Mouse (Mus musculus): ENCODE data around the gene Ank3. TPM values are rescaled to one million over a fixed set of nuclear protein-coding genes. Genes with fewer than 3 reads are reported as not detected.

Gene Ank3
- polyA plus RNA-seq, 1 experiment, result 183 TPM

DNA sequence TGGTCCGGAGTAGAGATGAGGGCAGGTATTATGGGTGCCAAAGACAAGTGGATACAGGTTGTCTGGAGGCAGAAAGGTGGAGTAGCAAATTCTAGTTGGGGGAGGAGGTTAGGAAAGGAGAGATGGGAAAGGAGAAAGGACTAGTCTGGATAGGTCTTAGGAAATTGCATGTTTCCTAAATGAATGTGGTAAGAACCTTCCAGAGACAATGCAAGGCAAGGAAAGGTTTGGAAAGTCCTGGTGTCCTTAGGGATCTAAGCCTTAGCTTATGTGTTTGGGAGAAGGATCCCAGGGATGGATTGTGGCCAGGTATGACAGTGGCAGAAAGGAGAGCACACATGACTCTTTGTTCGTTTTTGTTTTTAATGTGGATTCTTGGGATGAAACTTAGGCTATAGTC lies 139.7 kb downstream of the Ank3 start:
- no peak for DNase-seq (ENCODE audit: low read depth)
- TF ChIP-seq CTCF (IDR thresholded peaks at IDR 0.05; ENCODE audit: borderline replicate concordance, extremely low read depth, insufficient read depth, insufficient read length), result no peak
- no peak for TF ChIP-seq POLR2A (IDR thresholded peaks at IDR 0.05; ENCODE audit: borderline replicate concordance, extremely low read depth, insufficient read depth, insufficient read length, poor library complexity, severe bottlenecking)

DNA sequence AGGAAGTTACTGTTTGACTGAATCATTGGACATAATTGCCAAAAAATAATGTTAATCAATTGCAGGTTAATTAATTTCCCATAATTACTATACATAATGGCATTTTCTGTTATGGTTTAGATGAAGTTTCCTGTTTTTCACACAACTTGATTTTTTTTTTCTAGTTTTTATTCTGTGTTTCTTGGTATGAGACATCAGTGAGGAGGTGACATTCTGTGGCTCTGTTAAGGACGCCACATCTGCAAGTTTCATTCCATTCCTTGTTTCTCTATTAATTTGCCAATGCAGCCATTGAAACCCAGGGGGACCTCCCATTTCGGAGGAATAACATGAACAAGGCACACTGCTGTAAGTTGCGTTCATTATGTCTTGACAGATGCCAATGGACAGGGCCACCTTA lies 143.9 kb downstream of the Ank3 start:
- DNase-seq (ENCODE audit: low read depth), result no peak
- TF ChIP-seq CTCF (IDR thresholded peaks at IDR 0.05; ENCODE audit: borderline replicate concordance, extremely low read depth, insufficient read depth, insufficient read length) (no peak), POLR2A (IDR thresholded peaks at IDR 0.05; ENCODE audit: borderline replicate concordance, extremely low read depth, insufficient read depth, insufficient read length, poor library complexity, severe bottlenecking) (no peak)

DNA sequence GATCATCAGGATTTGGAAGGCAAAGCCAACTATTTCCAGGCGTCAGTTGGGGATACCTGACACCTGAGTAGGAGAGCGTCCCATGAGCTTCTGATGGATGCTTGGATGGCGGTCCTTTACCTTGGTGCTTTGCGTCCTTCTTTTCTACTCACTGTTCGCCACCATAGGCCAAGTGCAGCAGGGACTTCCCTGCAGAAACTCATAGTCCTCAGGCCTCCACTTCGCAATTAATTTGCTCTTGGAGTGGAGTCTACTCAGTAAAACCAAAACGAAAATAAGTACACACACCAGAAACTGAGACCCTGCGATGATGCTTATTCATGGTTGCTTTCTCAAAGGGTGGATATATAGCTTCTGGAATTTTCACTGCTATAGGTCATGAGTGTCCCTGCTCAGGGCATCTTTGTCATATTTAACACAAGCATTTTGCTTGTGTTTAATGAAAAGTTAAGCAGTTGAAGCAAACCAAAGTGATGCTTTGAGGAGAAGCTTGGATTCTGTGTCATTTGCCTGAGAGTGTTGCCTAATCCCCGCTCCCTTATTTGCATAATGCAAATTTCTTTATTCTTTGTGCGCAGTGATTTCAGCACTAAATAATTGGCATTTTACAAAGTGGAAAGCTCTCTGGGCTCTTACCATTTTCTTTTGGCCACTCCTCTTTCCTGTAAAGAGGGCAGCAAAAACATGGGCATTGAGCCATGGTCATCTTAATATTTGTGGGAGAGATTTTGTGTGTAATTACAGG lies 145.5 kb downstream of the Ank3 start:
- DNase-seq (ENCODE audit: low read depth), result peak; percentile 65
- TF ChIP-seq POLR2A (IDR thresholded peaks at IDR 0.05; ENCODE audit: borderline replicate concordance, extremely low read depth, insufficient read depth, insufficient read length, poor library complexity, severe bottlenecking) (no peak), CTCF (IDR thresholded peaks at IDR 0.05; ENCODE audit: borderline replicate concordance, extremely low read depth, insufficient read depth, insufficient read length) (no peak)

DNA sequence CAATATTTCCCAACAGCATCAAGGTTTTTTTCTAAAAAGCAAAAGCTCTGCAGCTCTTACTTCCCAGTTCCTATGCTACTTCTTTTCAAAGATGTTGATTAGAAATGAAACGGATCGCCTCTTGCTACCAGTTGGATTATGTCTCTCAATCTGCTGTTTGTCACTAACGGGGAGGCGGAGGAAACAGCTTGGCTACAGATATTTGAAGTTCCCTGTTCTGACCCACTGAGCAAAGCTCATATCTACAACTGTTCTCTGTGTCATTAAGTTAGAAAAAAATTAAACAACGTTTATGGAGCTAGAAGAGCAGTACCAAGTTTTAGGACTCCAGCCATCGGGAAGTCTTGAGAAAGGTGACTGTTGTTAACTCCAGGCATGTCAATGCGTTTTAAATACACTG lies 146.1 kb downstream of the Ank3 start:
- DNase-seq (ENCODE audit: low read depth), result no peak
- TF ChIP-seq POLR2A (IDR thresholded peaks at IDR 0.05; ENCODE audit: borderline replicate concordance, extremely low read depth, insufficient read depth, insufficient read length, poor library complexity, severe bottlenecking), result no peak

DNA sequence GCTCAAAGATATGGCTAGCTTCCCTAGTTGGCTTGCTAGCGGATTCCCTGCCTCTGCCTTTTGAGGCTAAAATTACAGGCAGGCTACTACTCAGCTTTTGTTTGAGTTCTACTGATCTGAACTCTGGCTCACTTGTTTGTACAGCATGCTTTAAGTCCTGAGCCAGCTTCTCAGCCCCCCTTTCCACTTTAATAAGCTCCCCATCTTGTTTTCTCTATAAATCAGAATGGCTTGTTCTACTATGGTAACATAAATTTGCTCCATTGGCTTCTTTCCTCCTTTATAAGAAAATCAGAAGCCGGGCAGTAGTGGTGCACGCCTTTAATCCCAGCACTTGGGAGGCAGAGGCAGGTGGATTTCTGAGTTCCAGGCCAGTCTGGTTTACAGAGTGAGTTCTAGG lies 147.4 kb downstream of the Ank3 start:
- no peak for DNase-seq (ENCODE audit: low read depth)
- TF ChIP-seq CTCF (IDR thresholded peaks at IDR 0.05; ENCODE audit: borderline replicate concordance, extremely low read depth, insufficient read depth, insufficient read length), result no peak
- TF ChIP-seq POLR2A (IDR thresholded peaks at IDR 0.05; ENCODE audit: borderline replicate concordance, extremely low read depth, insufficient read depth, insufficient read length, poor library complexity, severe bottlenecking), result no peak

DNA sequence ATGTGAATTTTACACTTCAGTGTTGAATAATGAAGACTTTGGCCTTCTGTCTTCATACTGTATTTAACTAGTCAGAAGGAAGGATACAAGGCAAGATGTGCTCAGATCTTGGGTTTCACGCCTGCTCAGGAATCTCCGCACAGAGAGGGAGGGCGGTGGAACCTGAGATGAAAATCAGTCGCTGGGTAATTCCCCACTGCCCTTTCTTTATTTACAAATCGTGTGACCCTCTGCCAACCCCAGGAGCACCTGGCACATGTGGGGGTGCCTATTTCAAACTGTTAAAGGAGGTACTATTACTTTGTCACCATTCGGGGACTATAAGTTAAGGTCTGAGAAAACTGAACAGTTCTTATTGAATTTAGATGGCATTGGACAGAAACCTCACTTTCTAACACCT lies 148.1 kb downstream of the Ank3 start:
- TF ChIP-seq POLR2A (IDR thresholded peaks at IDR 0.05; ENCODE audit: borderline replicate concordance, extremely low read depth, insufficient read depth, insufficient read length, poor library complexity, severe bottlenecking) (no peak), CTCF (IDR thresholded peaks at IDR 0.05; ENCODE audit: borderline replicate concordance, extremely low read depth, insufficient read depth, insufficient read length) (no peak)
- DNase-seq (ENCODE audit: low read depth), result no peak

DNA sequence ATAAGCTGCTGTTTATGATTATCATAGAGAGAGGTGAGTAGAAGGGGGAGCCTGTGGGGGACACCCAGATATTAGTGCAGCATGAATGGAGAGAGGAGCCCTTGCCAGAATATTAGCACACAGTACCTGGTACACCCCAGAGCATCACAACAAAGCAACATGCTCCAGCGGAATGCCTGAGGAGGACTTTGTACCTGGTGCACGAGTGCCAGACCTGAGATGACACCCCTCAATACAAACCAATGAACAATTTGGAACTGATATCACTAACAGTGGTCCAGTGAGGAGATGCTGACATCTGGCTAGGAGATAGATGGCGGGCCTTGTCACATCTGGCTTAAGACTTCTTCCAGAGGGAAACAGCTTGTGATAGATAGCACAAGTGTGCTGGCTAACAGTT lies 150.2 kb downstream of the Ank3 start:
- TF ChIP-seq POLR2A (IDR thresholded peaks at IDR 0.05; ENCODE audit: borderline replicate concordance, extremely low read depth, insufficient read depth, insufficient read length, poor library complexity, severe bottlenecking) (no peak), CTCF (IDR thresholded peaks at IDR 0.05; ENCODE audit: borderline replicate concordance, extremely low read depth, insufficient read depth, insufficient read length) (no peak)
- DNase-seq (ENCODE audit: low read depth), result no peak

DNA sequence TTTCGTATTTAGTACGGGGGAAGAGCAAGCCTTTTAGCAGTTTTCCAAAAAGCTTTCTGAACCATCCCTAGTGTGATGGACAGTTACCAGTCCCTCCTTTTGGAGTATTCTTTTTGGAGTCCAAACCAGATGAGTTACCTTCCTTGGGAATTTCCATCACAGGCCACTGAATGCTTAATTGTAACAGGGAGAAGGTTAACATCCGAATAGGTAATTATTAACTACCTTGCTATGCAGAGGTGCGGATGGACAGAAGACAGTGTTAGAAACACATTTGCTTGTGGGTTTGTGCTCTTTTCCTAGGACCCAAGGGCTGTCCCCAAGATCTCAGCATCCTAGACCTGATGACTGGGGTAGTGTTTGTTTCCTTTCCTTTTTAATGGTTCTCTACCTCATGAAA lies 150.6 kb downstream of the Ank3 start:
- TF ChIP-seq POLR2A (IDR thresholded peaks at IDR 0.05; ENCODE audit: borderline replicate concordance, extremely low read depth, insufficient read depth, insufficient read length, poor library complexity, severe bottlenecking) (no peak), CTCF (IDR thresholded peaks at IDR 0.05; ENCODE audit: borderline replicate concordance, extremely low read depth, insufficient read depth, insufficient read length) (no peak)
- DNase-seq (ENCODE audit: low read depth), result no peak

DNA sequence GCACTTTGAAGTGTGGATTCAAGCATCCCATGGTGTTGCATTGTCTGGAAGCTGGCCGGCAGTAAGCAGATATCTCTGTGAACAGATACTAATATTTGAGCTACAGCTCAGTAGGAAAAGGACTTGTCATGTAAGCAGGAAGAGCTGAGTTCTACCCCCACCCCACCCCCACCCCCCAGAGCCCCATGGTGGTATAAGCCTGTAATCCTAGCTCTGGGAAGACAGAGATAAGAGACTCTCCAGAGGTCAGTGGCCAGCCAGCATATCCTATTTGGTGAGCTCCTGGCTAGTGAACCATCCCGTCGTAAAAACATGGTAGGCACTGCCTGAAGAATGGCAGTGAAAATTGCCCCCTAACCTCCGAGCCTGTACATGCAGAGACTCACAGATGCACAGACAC lies 152.3 kb downstream of the Ank3 start:
- TF ChIP-seq POLR2A (IDR thresholded peaks at IDR 0.05; ENCODE audit: borderline replicate concordance, extremely low read depth, insufficient read depth, insufficient read length, poor library complexity, severe bottlenecking) (no peak), CTCF (IDR thresholded peaks at IDR 0.05; ENCODE audit: borderline replicate concordance, extremely low read depth, insufficient read depth, insufficient read length) (no peak)
- DNase-seq (ENCODE audit: low read depth), result no peak

DNA sequence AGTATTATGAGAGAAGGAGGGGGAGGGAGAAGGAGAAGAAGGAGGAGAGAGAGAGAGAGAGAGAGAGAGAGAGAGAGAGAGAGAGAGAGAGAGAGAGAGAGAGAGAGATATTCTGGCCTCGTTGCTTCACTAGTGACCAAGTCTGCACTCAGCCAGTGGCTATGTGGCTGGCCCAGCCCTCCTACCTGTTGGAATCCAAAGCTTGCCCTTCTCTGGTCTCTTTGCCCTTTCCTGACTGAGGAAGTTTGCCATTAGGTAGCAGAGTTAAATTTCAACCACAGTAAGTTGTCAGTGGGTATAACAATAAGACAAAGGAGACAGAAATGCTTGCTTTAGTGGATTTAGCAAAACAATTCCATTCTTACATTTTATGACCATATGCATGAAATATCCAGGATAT lies 154.5 kb downstream of the Ank3 start:
- no peak for TF ChIP-seq POLR2A (IDR thresholded peaks at IDR 0.05; ENCODE audit: borderline replicate concordance, extremely low read depth, insufficient read depth, insufficient read length, poor library complexity, severe bottlenecking)
- TF ChIP-seq CTCF (IDR thresholded peaks at IDR 0.05; ENCODE audit: borderline replicate concordance, extremely low read depth, insufficient read depth, insufficient read length), result no peak

DNA sequence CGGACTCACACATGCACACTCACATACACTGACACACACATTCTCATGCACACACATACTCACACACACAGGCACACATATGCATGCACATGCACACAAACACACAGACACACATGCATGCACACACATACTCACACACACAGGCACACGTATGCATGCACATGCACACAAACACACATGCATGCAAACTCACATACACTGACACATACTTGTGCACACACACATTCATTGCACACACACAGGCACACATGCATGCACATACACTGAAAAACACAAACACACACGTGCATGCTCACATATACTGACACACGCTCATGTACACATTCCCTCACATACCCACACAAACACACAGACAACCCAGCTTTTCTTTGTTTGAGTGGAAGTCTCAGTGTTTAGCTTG lies 157.0 kb downstream of the Ank3 start:
- DNase-seq (ENCODE audit: low read depth), result no peak
- TF ChIP-seq CTCF (IDR thresholded peaks at IDR 0.05; ENCODE audit: borderline replicate concordance, extremely low read depth, insufficient read depth, insufficient read length) (no peak), POLR2A (IDR thresholded peaks at IDR 0.05; ENCODE audit: borderline replicate concordance, extremely low read depth, insufficient read depth, insufficient read length, poor library complexity, severe bottlenecking) (no peak)

More for the DNA sequence above, 154.5 kb downstream of the Ank3 start:
- no peak for DNase-seq (ENCODE audit: low read depth)

DNA sequence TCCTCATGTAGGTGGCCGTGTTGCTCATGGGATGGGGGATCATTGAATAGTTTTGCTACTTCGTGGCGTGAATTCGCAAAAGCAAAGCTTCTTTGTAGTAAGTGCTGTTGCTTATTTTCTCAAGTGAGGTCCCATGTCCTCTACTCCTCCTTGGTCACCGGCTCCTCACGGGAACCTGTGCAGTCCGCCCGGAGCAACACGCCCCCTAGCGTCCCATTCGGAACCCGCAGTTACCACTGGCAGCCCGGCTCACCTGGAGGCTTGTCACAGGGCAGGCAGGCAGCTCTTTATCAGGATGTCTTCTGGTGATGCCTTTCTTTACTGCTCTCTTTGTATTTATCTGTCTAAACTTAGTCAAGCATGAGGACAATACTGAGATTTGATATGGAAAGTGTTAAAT lies 157.7 kb downstream of the Ank3 start:
- peak; percentile 68 for TF ChIP-seq CTCF (IDR thresholded peaks at IDR 0.05; ENCODE audit: borderline replicate concordance, extremely low read depth, insufficient read depth, insufficient read length)
- TF ChIP-seq POLR2A (IDR thresholded peaks at IDR 0.05; ENCODE audit: borderline replicate concordance, extremely low read depth, insufficient read depth, insufficient read length, poor library complexity, severe bottlenecking), result no peak
- no peak for DNase-seq (ENCODE audit: low read depth)

Measured in brain, embryonic 14.5 days (tissue).